Mouse (Mus musculus): ENCODE data around the gene Sec22c. TPM values are rescaled to one million over a fixed set of nuclear protein-coding genes. Genes with fewer than 3 reads are reported as not detected.

Sec22c gene
- polyA plus RNA-seq, 1 experiment from 2014 or later = 6.1 TPM

GRCm38 (mm10) chr9:121656322-121656721 lies 49.0 kb downstream of the Sec22c start:
- Histone ChIP-seq H3K9ac (replicated peaks; ENCODE audit: low read depth) (no peak overlapping the region), H3K4me2 (replicated peaks; ENCODE audit: low read depth, low read length) (no peak overlapping the region), H3K27ac (ENCODE audit: low read length) (no peak overlapping the region), H3K4me1 (ENCODE audit: insufficient read depth, low read depth, low read length) (no peaks in the 10 kb centered on the region), H3K36me3 (ENCODE audit: insufficient read depth, low read length) (no peaks in the 10 kb centered on the region), H3K9me3 (ENCODE audit: low read length) (no peaks in the 10 kb centered on the region), H3K27me3 (replicated peaks; ENCODE audit: insufficient read depth, low read length) (no peaks in the 10 kb centered on the region), H3K4me3 (ENCODE audit: low read depth, low read length) (no peak overlapping the region)
- no peak for ATAC-seq
- 84% methylated on average over 5 of the region's 5 CpGs for WGBS
- TF ChIP-seq EP300 (IDR thresholded peaks at IDR 0.05) (no peak), CTCF (IDR thresholded peaks at IDR 0.05) (no peak)
- no peak for DNase-seq (ENCODE audit: low spot score)

DNA sequence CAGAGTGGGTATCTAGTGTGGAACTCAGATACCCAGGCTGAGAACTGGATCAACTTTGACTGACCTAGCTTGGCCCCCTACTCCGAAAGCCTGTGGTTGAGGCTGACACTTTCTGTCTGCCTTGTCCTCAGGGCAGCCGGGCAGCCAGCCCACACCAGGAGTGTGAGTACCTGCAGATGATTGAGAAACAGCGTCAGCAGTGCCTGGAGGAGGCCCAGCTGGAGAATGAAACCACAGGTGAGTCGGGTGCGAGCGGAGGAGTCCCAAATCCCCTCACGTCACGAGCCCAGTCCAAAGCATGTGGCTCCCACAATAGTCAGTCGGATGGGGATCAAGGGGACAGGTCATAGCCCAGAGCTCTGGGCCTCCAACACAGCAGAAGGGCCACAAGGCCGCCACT lies 51.6 kb downstream of the Sec22c start:
- no peak for TF ChIP-seq EP300 (IDR thresholded peaks at IDR 0.05)
- TF ChIP-seq CTCF (IDR thresholded peaks at IDR 0.05) = no peak
- no peaks in the 10 kb centered on the region for H3K27me3 ChIP-seq (replicated peaks; ENCODE audit: insufficient read depth, low read length)
- H3K4me2 ChIP-seq (replicated peaks; ENCODE audit: low read depth, low read length) = no peak overlapping the region
- H3K9me3 ChIP-seq (ENCODE audit: low read length) = no peaks in the 10 kb centered on the region
- H3K4me3 ChIP-seq (ENCODE audit: low read depth, low read length) = no peak overlapping the region
- 82% methylated on average over 10 of the region's 10 CpGs for WGBS
- DNase-seq (ENCODE audit: low spot score) (no peak), ATAC-seq (no peak)
- H3K36me3 ChIP-seq (ENCODE audit: insufficient read depth, low read length) = no peaks in the 10 kb centered on the region
- H3K4me1 ChIP-seq (ENCODE audit: insufficient read depth, low read depth, low read length) = no peaks in the 10 kb centered on the region
- no peak overlapping the region for H3K27ac ChIP-seq (ENCODE audit: low read length)
- H3K9ac ChIP-seq (replicated peaks; ENCODE audit: low read depth) = no peak overlapping the region

DNA sequence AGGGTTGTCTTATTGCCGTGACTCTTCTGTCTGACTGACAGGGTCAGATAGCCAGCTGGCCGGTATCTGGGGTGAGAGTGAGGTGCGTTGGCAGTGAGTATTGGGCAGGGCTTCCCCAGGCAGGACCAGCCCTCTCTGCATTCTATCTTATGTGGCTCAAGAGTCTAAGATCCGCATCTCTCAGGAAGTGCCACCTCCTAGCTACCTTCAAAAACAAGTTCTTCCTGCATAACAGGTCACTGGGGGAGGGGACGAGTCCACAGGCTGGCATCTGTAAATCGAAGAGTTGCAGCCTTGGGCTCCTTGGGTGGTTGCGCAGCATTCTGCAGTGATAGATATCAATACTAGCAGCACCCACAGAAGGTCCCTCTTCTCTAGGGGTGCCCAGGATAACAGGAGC lies 58.3 kb downstream of the Sec22c start:
- 46% methylated on average over 7 of the region's 7 CpGs for WGBS
- H3K4me3 ChIP-seq (ENCODE audit: low read depth, low read length) = no peak overlapping the region
- TF ChIP-seq CTCF (IDR thresholded peaks at IDR 0.05) (no peak), EP300 (IDR thresholded peaks at IDR 0.05) (no peak)
- H3K27ac ChIP-seq (ENCODE audit: low read length) = no peak overlapping the region
- H3K9ac ChIP-seq (replicated peaks; ENCODE audit: low read depth) = no peak overlapping the region
- H3K4me1 ChIP-seq (ENCODE audit: insufficient read depth, low read depth, low read length) = peaks cover 3% of the 10 kb centered on the region; the same call in 1 of the 2 replicates
- DNase-seq (ENCODE audit: low spot score) (no peak), ATAC-seq (no peak)
- H3K36me3 ChIP-seq (ENCODE audit: insufficient read depth, low read length) = no peaks in the 10 kb centered on the region
- H3K9me3 ChIP-seq (ENCODE audit: low read length) = no peaks in the 10 kb centered on the region
- no peak overlapping the region for H3K4me2 ChIP-seq (replicated peaks; ENCODE audit: low read depth, low read length)
- peaks cover 18% of the 10 kb centered on the region for H3K27me3 ChIP-seq (replicated peaks; ENCODE audit: insufficient read depth, low read length)

GRCm38 (mm10) chr9:121644855-121645254 lies 60.4 kb downstream of the Sec22c start:
- Histone ChIP-seq H3K9me3 (ENCODE audit: low read length) (no peaks in the 10 kb centered on the region), H3K9ac (replicated peaks; ENCODE audit: low read depth) (no peak overlapping the region), H3K36me3 (ENCODE audit: insufficient read depth, low read length) (no peaks in the 10 kb centered on the region), H3K4me1 (ENCODE audit: insufficient read depth, low read depth, low read length) (peaks cover 10% of the 10 kb centered on the region; the same call in 1 of the 2 replicates), H3K27me3 (replicated peaks; ENCODE audit: insufficient read depth, low read length) (peaks cover 27% of the 10 kb centered on the region), H3K4me3 (ENCODE audit: low read depth, low read length) (no peak overlapping the region), H3K27ac (ENCODE audit: low read length) (no peak overlapping the region), H3K4me2 (replicated peaks; ENCODE audit: low read depth, low read length) (no peak overlapping the region)
- TF ChIP-seq EP300 (IDR thresholded peaks at IDR 0.05) (no peak), CTCF (IDR thresholded peaks at IDR 0.05) (no peak)
- DNase-seq (ENCODE audit: low spot score) = no peak
- ATAC-seq = no peak
- WGBS = 55% methylated on average over 3 of the region's 3 CpGs

DNA sequence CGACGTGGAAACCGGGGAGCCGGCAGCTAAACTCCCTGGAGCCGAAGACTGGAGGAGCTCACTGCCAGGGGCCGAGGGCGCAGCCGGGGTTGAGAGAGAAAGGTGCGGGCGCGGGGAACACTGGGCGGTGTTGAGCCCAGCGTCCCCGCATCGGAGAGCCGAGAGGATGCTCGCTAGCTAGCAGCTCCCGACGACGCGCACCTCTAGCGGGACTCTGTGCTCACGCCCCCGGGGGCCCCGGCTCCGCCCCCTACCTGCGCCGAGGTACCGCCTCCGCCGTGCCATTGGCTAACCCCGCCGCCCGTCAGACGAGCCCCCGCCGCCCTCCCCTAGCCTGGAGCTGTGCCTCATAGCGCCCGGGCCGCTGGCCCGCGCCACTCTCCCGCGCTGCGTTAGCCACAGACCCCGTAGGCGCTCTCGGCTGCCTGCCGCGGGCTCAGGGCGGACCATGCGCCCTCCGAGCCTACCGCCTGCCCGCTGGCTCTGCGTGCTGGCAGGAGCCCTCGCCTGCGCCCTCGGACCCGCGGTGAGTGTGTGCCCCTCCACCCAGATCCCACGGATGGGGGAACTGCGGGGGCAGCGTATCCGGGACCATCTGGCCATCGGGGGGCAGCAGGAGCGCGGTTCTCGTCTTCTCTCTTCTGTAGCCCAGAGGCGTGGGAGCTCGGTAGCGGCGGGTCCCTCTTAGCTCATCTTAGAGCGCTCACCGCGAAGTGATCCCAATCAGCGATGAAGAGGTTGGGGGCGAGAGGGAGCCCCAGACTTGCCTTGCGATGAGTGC lies 62.7 kb downstream of the Sec22c start, which contains the start of gene Vipr1:
Vipr1 (plus strand) TSS at position 316 of the 781 bp plus-strand sequence.
- peak within 1 kb of the TSS; percentile 78 for H3K4me2 ChIP-seq (replicated peaks; ENCODE audit: low read depth, low read length)
- H3K4me3 ChIP-seq (ENCODE audit: low read depth, low read length) = peak within 1 kb of the TSS; percentile 41
- DNase-seq (ENCODE audit: low spot score) (peak; percentile 77), ATAC-seq (peak; percentile 92)
- under 1% methylated on average over 47 of the region's 79 CpGs for WGBS
- H3K4me1 ChIP-seq (ENCODE audit: insufficient read depth, low read depth, low read length) = peaks cover 10% of the 10 kb centered on the region; the same call in 1 of the 2 replicates
- H3K27me3 ChIP-seq (replicated peaks; ENCODE audit: insufficient read depth, low read length) = peaks cover 27% of the 10 kb centered on the region
- H3K9me3 ChIP-seq (ENCODE audit: low read length) = no peaks in the 10 kb centered on the region
- H3K27ac ChIP-seq (ENCODE audit: low read length) = no peak within 1 kb of the TSS
- no peak within 1 kb of the TSS; the same call in 1 of the 2 replicates for H3K9ac ChIP-seq (replicated peaks; ENCODE audit: low read depth)
- H3K36me3 ChIP-seq (ENCODE audit: insufficient read depth, low read length) = no peaks in the 10 kb centered on the region
- TF ChIP-seq EP300 (IDR thresholded peaks at IDR 0.05) (no peak), CTCF (IDR thresholded peaks at IDR 0.05) (no peak)

DNA sequence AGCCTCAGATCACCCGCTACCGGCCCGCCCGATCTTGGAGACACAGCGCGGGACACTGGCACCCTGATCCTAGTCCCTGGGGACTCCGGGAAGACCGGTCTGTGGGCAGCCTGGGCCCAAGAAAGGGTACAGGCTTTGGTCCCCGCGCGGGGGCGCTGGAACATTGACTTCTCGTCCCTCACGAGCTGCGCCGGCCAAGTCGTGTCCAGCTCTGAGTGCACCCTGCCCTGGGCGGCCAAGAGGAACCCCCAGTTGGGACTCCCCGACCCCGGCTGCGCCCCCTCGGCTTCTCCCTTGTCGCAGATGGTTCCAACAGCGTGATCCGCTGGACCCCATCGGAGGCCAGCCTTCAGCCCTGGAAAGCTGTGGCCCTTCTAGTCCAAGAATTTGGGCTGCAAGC lies 63.3 kb downstream of the Sec22c start, which contains the start of gene Lyzl4:
Lyzl4 (minus strand) TSS at position 96 of the 400 bp plus-strand sequence.
- Histone ChIP-seq H3K9ac (replicated peaks; ENCODE audit: low read depth) (no peak within 1 kb of the TSS; the same call in 1 of the 2 replicates), H3K27me3 (replicated peaks; ENCODE audit: insufficient read depth, low read length) (peaks cover 27% of the 10 kb centered on the region), H3K4me1 (ENCODE audit: insufficient read depth, low read depth, low read length) (peaks cover 10% of the 10 kb centered on the region; the same call in 1 of the 2 replicates), H3K9me3 (ENCODE audit: low read length) (no peaks in the 10 kb centered on the region), H3K4me2 (replicated peaks; ENCODE audit: low read depth, low read length) (peak within 1 kb of the TSS; percentile 78), H3K36me3 (ENCODE audit: insufficient read depth, low read length) (no peaks in the 10 kb centered on the region), H3K27ac (ENCODE audit: low read length) (no peak within 1 kb of the TSS), H3K4me3 (ENCODE audit: low read depth, low read length) (peak within 1 kb of the TSS; percentile 41)
- TF ChIP-seq EP300 (IDR thresholded peaks at IDR 0.05) (no peak), CTCF (IDR thresholded peaks at IDR 0.05) (peak; percentile 74)
- 0% methylated on average over 20 of the region's 26 CpGs for WGBS
- DNase-seq (ENCODE audit: low spot score) (peak; percentile 86), ATAC-seq (peak; percentile 88)
